Mouse (Mus musculus) lung, postnatal 0 days (tissue): ENCODE measurements around the gene Slc6a18.

Experiments used
- CTCF ChIP-seq: IDR thresholded peaks from 2 replicates; pipeline ENCODE4 v1.5.1; 2016; ENCODE audit warnings: antibody characterized with exemption, mild to moderate bottlenecking
- EP300 ChIP-seq: IDR thresholded peaks from 2 replicates; pipeline ENCODE4 v1.6.1; 2016; ENCODE audit warnings: antibody characterized with exemption, mild to moderate bottlenecking, control low read depth

- TF ChIP-seq CTCF: no peak
- no peak for TF ChIP-seq EP300
These were observed 15.5 kb upstream of the Slc6a18 start for GRCm38 (mm10) chr13:73693333-73693732.
